Mouse (Mus musculus): ENCODE results near the gene Gm10762. TPM values are rescaled to one million over a fixed set of nuclear protein-coding genes. Genes with fewer than 3 reads are reported as not detected.
A peak's percentile ranks its signal among the peaks of the same experiment; 100 is the strongest.
"Not testable (repeated sequence)": the region's sequence is repeated elsewhere in the genome, so short reads cannot be mapped to it uniquely, and the experiment has no call there.

Gm10762 gene
- polyA plus RNA-seq (2015; fragmentation: Nextera tagmentation; extraction: Ambion mirVana) = 12.7 and 12.9 TPM in 2 replicates

GRCm38 (mm10) chr2:128967661-128968441 lies at the start of gene Gm10762:
Gm10762 (minus strand) TSS chr2:128967725.
- Histone ChIP-seq H3K4me2 (replicated peaks; ENCODE audit: low read depth, low read length) (peak within 1 kb of the TSS; percentile 67), H3K36me3 (ENCODE audit: insufficient read depth, low read length) (no peaks in the 10 kb centered on the region), H3K4me3 (ENCODE audit: low read length) (peak within 1 kb of the TSS; percentile 95), H3K4me1 (ENCODE audit: insufficient read depth, low read length) (peaks cover 13% of the 10 kb centered on the region), H3K9ac (replicated peaks; ENCODE audit: low read length) (peak within 1 kb of the TSS; percentile 99), H3K9me3 (ENCODE audit: low read length) (no peaks in the 10 kb centered on the region), H3K27ac (ENCODE audit: low read length) (peak within 1 kb of the TSS; percentile 100), H3K27me3 (ENCODE audit: insufficient read depth, low read length) (no peaks in the 10 kb centered on the region)
- ATAC-seq (ENCODE audit: low FRiP score, low TSS enrichment) = peak; percentile 90
- WGBS = 1% methylated on average over 56 of the region's 80 CpGs

GRCm38 (mm10) chr2:129008867-129009266 lies 41.3 kb upstream of the Gm10762 start:
- not testable (repeated sequence) for H3K9me3 ChIP-seq (ENCODE audit: low read length); H3K4me3 ChIP-seq (ENCODE audit: low read length)
- WGBS = 95% methylated on average over 2 of the region's 2 CpGs

GRCm38 (mm10) chr2:129006194-129006749 lies 38.7 kb upstream of the Gm10762 start:
- Histone ChIP-seq H3K4me3 (ENCODE audit: low read length) (no peak overlapping the region), H3K36me3 (ENCODE audit: insufficient read depth, low read length) (no peaks in the 10 kb centered on the region), H3K9ac (replicated peaks; ENCODE audit: low read length) (no peak overlapping the region), H3K27ac (ENCODE audit: low read length) (no peak overlapping the region), H3K4me2 (replicated peaks; ENCODE audit: low read depth, low read length) (no peak overlapping the region), H3K4me1 (ENCODE audit: insufficient read depth, low read length) (no peaks in the 10 kb centered on the region), H3K27me3 (ENCODE audit: insufficient read depth, low read length) (no peaks in the 10 kb centered on the region), H3K9me3 (ENCODE audit: low read length) (no peaks in the 10 kb centered on the region)
- no peak for ATAC-seq (ENCODE audit: low FRiP score, low TSS enrichment)
- WGBS = 75% methylated on average over 4 of the region's 4 CpGs

More at GRCm38 (mm10) chr2:129008867-129009266, 41.3 kb upstream of the Gm10762 start:
- ATAC-seq (ENCODE audit: low FRiP score, low TSS enrichment); H3K4me1 ChIP-seq (ENCODE audit: insufficient read depth, low read length); H3K36me3 ChIP-seq (ENCODE audit: insufficient read depth, low read length); H3K4me2 ChIP-seq (replicated peaks; ENCODE audit: low read depth, low read length); H3K27me3 ChIP-seq (ENCODE audit: insufficient read depth, low read length); H3K27ac ChIP-seq (ENCODE audit: low read length); H3K9ac ChIP-seq (replicated peaks; ENCODE audit: low read length): not testable (repeated sequence)

- no peak overlapping the region for H3K9ac ChIP-seq (replicated peaks; ENCODE audit: low read length)
- no peaks in the 10 kb centered on the region for H3K9me3 ChIP-seq (ENCODE audit: low read length)
- H3K4me1 ChIP-seq (ENCODE audit: insufficient read depth, low read length) = no peaks in the 10 kb centered on the region
- H3K27ac ChIP-seq (ENCODE audit: low read length) = no peak overlapping the region
- no peaks in the 10 kb centered on the region for H3K27me3 ChIP-seq (ENCODE audit: insufficient read depth, low read length)
- no peak overlapping the region for H3K4me2 ChIP-seq (replicated peaks; ENCODE audit: low read depth, low read length)
- H3K4me3 ChIP-seq (ENCODE audit: low read length) = no peak overlapping the region
- H3K36me3 ChIP-seq (ENCODE audit: insufficient read depth, low read length) = no peaks in the 10 kb centered on the region
- no peak for ATAC-seq (ENCODE audit: low FRiP score, low TSS enrichment)
Measured at GRCm38 (mm10) chr2:129004872-129005271, 37.3 kb upstream of the Gm10762 start.

GRCm38 (mm10) chr2:128984746-128985145 lies 17.2 kb upstream of the Gm10762 start:
- no peak overlapping the region for H3K9ac ChIP-seq (replicated peaks; ENCODE audit: low read length)
- no peak overlapping the region for H3K4me3 ChIP-seq (ENCODE audit: low read length)
- H3K4me1 ChIP-seq (ENCODE audit: insufficient read depth, low read length) = no peaks in the 10 kb centered on the region
- no peak overlapping the region for H3K27ac ChIP-seq (ENCODE audit: low read length)
- H3K36me3 ChIP-seq (ENCODE audit: insufficient read depth, low read length) = no peaks in the 10 kb centered on the region
- WGBS = 95% methylated on average over 3 of the region's 3 CpGs
- no peak for ATAC-seq (ENCODE audit: low FRiP score, low TSS enrichment)
- no peaks in the 10 kb centered on the region for H3K9me3 ChIP-seq (ENCODE audit: low read length)
- H3K4me2 ChIP-seq (replicated peaks; ENCODE audit: low read depth, low read length) = no peak overlapping the region
- no peaks in the 10 kb centered on the region for H3K27me3 ChIP-seq (ENCODE audit: insufficient read depth, low read length)

GRCm38 (mm10) chr2:128975572-128975971 lies 8.0 kb upstream of the Gm10762 start:
- H3K4me2 ChIP-seq (replicated peaks; ENCODE audit: low read depth, low read length) = no peak overlapping the region
- H3K9ac ChIP-seq (replicated peaks; ENCODE audit: low read length) = no peak overlapping the region
- ATAC-seq (ENCODE audit: low FRiP score, low TSS enrichment) = no peak
- H3K27ac ChIP-seq (ENCODE audit: low read length) = no peak overlapping the region
- no peaks in the 10 kb centered on the region for H3K36me3 ChIP-seq (ENCODE audit: insufficient read depth, low read length)
- WGBS = 70% methylated on average over 4 of the region's 4 CpGs
- H3K4me3 ChIP-seq (ENCODE audit: low read length) = no peak overlapping the region
- no peaks in the 10 kb centered on the region for H3K27me3 ChIP-seq (ENCODE audit: insufficient read depth, low read length)
- no peaks in the 10 kb centered on the region for H3K9me3 ChIP-seq (ENCODE audit: low read length)
- H3K4me1 ChIP-seq (ENCODE audit: insufficient read depth, low read length) = no peaks in the 10 kb centered on the region

GRCm38 (mm10) chr2:128972301-128972700 lies 4.8 kb upstream of the Gm10762 start:
- H3K4me1 ChIP-seq (ENCODE audit: insufficient read depth, low read length) = peaks cover 6% of the 10 kb centered on the region; the same call in 1 of the 2 replicates
- no peak overlapping the region for H3K27ac ChIP-seq (ENCODE audit: low read length)
- H3K36me3 ChIP-seq (ENCODE audit: insufficient read depth, low read length) = no peaks in the 10 kb centered on the region
- H3K9ac ChIP-seq (replicated peaks; ENCODE audit: low read length) = no peak overlapping the region
- ATAC-seq (ENCODE audit: low FRiP score, low TSS enrichment) = no peak
- H3K27me3 ChIP-seq (ENCODE audit: insufficient read depth, low read length) = no peaks in the 10 kb centered on the region
- no peaks in the 10 kb centered on the region for H3K9me3 ChIP-seq (ENCODE audit: low read length)
- H3K4me2 ChIP-seq (replicated peaks; ENCODE audit: low read depth, low read length) = no peak overlapping the region
- no peak overlapping the region for H3K4me3 ChIP-seq (ENCODE audit: low read length)

- Histone ChIP-seq H3K36me3 (ENCODE audit: insufficient read depth, low read length) (no peaks in the 10 kb centered on the region), H3K9me3 (ENCODE audit: low read length) (no peaks in the 10 kb centered on the region), H3K4me1 (ENCODE audit: insufficient read depth, low read length) (peaks cover 13% of the 10 kb centered on the region), H3K27me3 (ENCODE audit: insufficient read depth, low read length) (no peaks in the 10 kb centered on the region), H3K27ac (ENCODE audit: low read length) (peak overlapping the region; percentile 100; the same call in 1 of the 2 replicates), H3K4me2 (replicated peaks; ENCODE audit: low read depth, low read length) (peak overlapping the region; percentile 67), H3K4me3 (ENCODE audit: low read length) (peak overlapping the region; percentile 95), H3K9ac (replicated peaks; ENCODE audit: low read length) (0 out of 2 replicates have a peak overlapping the region, but pooled peaks have one; percentile 99)
- ATAC-seq (ENCODE audit: low FRiP score, low TSS enrichment) = no peak
Measured at GRCm38 (mm10) chr2:128968475-128969083, 1.1 kb upstream of the Gm10762 start.

- under 1% methylated on average over 65 of the region's 65 CpGs for WGBS
- Histone ChIP-seq H3K36me3 (ENCODE audit: insufficient read depth, low read length) (no peaks in the 10 kb centered on the region), H3K4me2 (replicated peaks; ENCODE audit: low read depth, low read length) (peak within 1 kb of the TSS; percentile 67), H3K9me3 (ENCODE audit: low read length) (no peaks in the 10 kb centered on the region), H3K4me1 (ENCODE audit: insufficient read depth, low read length) (peaks cover 13% of the 10 kb centered on the region), H3K27ac (ENCODE audit: low read length) (peak within 1 kb of the TSS; percentile 100), H3K9ac (replicated peaks; ENCODE audit: low read length) (peak within 1 kb of the TSS; percentile 99), H3K27me3 (ENCODE audit: insufficient read depth, low read length) (no peaks in the 10 kb centered on the region), H3K4me3 (ENCODE audit: low read length) (peak within 1 kb of the TSS; percentile 95)
- ATAC-seq (ENCODE audit: low FRiP score, low TSS enrichment) = peak; percentile 98
Measured at GRCm38 (mm10) chr2:128966641-128967580, 614 bp downstream of the Gm10762 start, which contains the start of gene Zc3h6. Zc3h6 (plus strand) TSS chr2:128967402.

Measured in kidney, embryonic 16.5 days (tissue).